Comparison of ENCODE assay signal across 20 mouse cellular contexts in the genomic region with DNA sequence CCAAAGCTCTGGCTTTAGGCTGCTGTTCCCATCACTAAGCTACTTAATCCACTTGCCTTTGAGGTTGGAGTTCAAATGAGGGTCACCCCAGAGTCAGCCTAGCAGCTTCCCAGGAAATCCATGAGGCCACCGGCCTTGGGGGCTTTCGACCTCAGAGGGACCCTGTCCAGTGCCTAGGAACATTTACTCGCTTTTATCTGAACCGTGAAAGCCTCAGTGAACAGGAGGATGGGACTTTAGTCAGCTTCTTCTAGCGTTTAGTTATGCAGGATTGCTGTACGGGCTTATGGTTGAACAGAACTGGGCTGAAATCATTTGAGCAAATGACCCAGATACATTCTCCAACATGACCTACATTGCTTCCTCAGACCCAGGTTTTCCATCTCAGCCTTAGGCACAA.
DNase-seq lines count a peak whose midpoint lies in the region; ATAC-seq lines count a peak whose summit lies in the region.
"Had no signal": no experiment of that assay in that cellular context is flagged by ENCODE, and none has a peak within 500 bp of the region (broad histone marks: within the 10 kb centered on the region; RNA-seq: fewer than 3 reads in every experiment).

No protein-coding gene starts in this region.

- no peak overlapping the region for H3K4me3 ChIP-seq in midbrain, embryonic 15.5 days
- H3K4me3 ChIP-seq: forebrain, embryonic 13.5 days; hindbrain, embryonic 15.5 days; limb, embryonic 13.5 days; liver, embryonic 15.5 days had no signal

- peak; percentile 50; the same call in 1 of the 2 replicates for ATAC-seq in midbrain, embryonic 15.5 days (replicated peaks)
- ATAC-seq: forebrain, embryonic 13.5 days; lung, postnatal 0 days had no signal

- intact Hi-C loops in left cerebral cortex, postnatal 36 days (cut with DNase I) = no loop called here

- no peak overlapping the region for H3K27ac ChIP-seq in midbrain, embryonic 15.5 days
- H3K27ac ChIP-seq: forebrain, embryonic 13.5 days; hindbrain, embryonic 15.5 days; limb, embryonic 13.5 days; liver, embryonic 15.5 days had no signal

- H3K4me2 ChIP-seq in midbrain, embryonic 15.5 days = no peak overlapping the region
- H3K4me2 ChIP-seq: forebrain, embryonic 13.5 days; heart, embryonic 11.5 days; hindbrain, embryonic 15.5 days; limb, embryonic 13.5 days; liver, embryonic 15.5 days had no signal

- DNase-seq in cerebellum, adult 9-10 months = peak; percentile 11
- no peak for DNase-seq in cerebellum, postnatal 4 days (ENCODE audit: low spot score in 2 of 2)
- DNase-seq in brain, adult 2 months (ENCODE audit: low read depth, low spot score) = peak; percentile 57
- DNase-seq in forelimb bud, embryonic 11.5 days (ENCODE audit: low read depth, low spot score) = peak; percentile 13
- no peak for DNase-seq in left cerebral cortex, adult 9 months (ENCODE audit: low spot score in 2 of 2)
- DNase-seq in left cerebral cortex, postnatal 36 days (ENCODE audit: low spot score in 2 of 2) = no peak
- DNase-seq in spleen, adult 18-20 months = no peak
- DNase-seq: adrenal gland, postnatal 10 days; cerebellum, postnatal 25 days; heart, postnatal 14 days; kidney, adult 2 months; thymus, adult 18-20 months had no signal

- WGBS in midbrain, embryonic 15.5 days = 16% methylated on average over 6 of the region's 6 CpGs

- H3K9ac ChIP-seq in midbrain, embryonic 15.5 days = no peak overlapping the region
- H3K9ac ChIP-seq: forebrain, embryonic 13.5 days; hindbrain, embryonic 15.5 days; limb, embryonic 13.5 days; liver, embryonic 15.5 days had no signal

- no peaks in the 10 kb centered on the region for H3K27me3 ChIP-seq in midbrain, embryonic 15.5 days (replicated peaks)
- H3K27me3 ChIP-seq: CH12.LX; forebrain, embryonic 13.5 days; hindbrain, embryonic 15.5 days; limb, embryonic 13.5 days; liver, embryonic 15.5 days had no signal

- no peaks in the 10 kb centered on the region for H3K9me3 ChIP-seq in midbrain, embryonic 15.5 days
- H3K9me3 ChIP-seq: forebrain, embryonic 13.5 days; hindbrain, embryonic 15.5 days; limb, embryonic 13.5 days; liver, embryonic 15.5 days had no signal

- peaks cover 9% of the 10 kb centered on the region for H3K4me1 ChIP-seq in midbrain, embryonic 15.5 days
- H3K4me1 ChIP-seq: forebrain, embryonic 13.5 days; hindbrain, embryonic 15.5 days; liver, embryonic 15.5 days had no signal

- no peaks in the 10 kb centered on the region for H3K36me3 ChIP-seq in midbrain, embryonic 15.5 days (replicated peaks)
- H3K36me3 ChIP-seq: hindbrain, embryonic 15.5 days; limb, embryonic 13.5 days; liver, embryonic 15.5 days had no signal

Comparison
In these comparisons a context has a peak if more than half of its experiments do, and no peak if none do; other contexts are left out.
1. DNase-seq: peak in cerebellum, adult 9-10 months (single experiment), brain, adult 2 months (single experiment) and forelimb bud, embryonic 11.5 days (single experiment); none in cerebellum, postnatal 4 days (0 of 2), left cerebral cortex, adult 9 months (0 of 2), left cerebral cortex, postnatal 36 days (0 of 2) and spleen, adult 18-20 months (0 of 2).